Mouse (Mus musculus): ENCODE measurements around the gene Ddah1. TPM values are rescaled to one million over a fixed set of nuclear protein-coding genes. Genes with fewer than 3 reads are reported as not detected.
A peak's percentile ranks its signal among the peaks of the same experiment; 100 is the strongest.

The Ddah1 gene
- polyA plus RNA-seq, 1 experiment from 2014 or later = 71.2 TPM

DNA sequence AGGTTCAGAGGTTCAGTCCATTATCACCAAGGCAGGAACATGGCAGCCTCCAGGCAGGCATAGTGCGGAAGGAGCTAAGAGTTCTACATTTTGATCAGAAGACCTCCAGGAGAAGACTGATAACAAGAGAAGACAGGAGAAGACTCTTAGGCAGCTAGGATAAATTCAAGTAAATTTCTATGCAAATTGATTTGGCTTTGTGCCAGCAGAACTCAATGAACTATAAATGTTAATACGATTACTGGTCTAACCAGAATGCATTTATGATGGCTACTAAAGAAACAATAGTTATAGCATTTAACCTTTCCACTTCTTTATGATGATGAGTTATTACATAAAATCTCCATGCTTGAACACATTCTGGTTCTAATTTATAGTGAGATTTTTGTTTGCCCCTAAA, 87.8 kb downstream of the Ddah1 start:
- ATAC-seq (replicated peaks; ENCODE audit: low FRiP score) (no peak), DNase-seq (ENCODE audit: low spot score) (no peak)
- H3K27ac ChIP-seq (ENCODE audit: low read depth, low read length) = no peak overlapping the region
- 93% methylated on average over 2 of the region's 2 CpGs for WGBS
- no peaks in the 10 kb centered on the region for H3K36me3 ChIP-seq (ENCODE audit: control insufficient read depth, insufficient read depth, low read length)
- no peak overlapping the region for H3K9ac ChIP-seq (ENCODE audit: low read length)
- H3K4me1 ChIP-seq (replicated peaks; ENCODE audit: control insufficient read depth, insufficient read depth, low read length) = no peaks in the 10 kb centered on the region
- H3K4me3 ChIP-seq (ENCODE audit: low read depth, low read length) = no peak overlapping the region
- no peaks in the 10 kb centered on the region for H3K27me3 ChIP-seq (ENCODE audit: control insufficient read depth, insufficient read depth, low read length)
- H3K9me3 ChIP-seq (ENCODE audit: control insufficient read depth, low read length) = no peaks in the 10 kb centered on the region
- no peak overlapping the region for H3K4me2 ChIP-seq (ENCODE audit: low read depth, low read length, severe bottlenecking)

DNA sequence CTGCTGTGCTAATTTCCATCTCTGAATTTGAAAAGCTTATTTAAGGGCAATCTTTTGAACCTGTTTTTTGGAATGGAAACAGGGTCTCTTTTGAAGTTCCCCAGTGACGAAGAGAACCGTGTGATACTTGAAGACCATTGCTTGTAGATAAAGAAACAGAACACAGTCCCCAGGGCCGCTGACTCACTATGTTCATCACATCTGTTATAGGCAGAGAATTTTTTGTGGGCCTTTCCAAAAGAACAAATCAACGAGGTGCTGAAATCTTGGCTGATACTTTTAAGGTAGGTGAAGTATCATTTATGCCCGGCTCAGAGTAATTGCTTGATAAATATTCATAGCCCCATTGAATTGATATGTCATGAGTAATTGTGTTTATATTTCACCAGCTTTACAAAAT, 93.6 kb downstream of the Ddah1 start:
- Histone ChIP-seq H3K4me3 (ENCODE audit: low read depth, low read length) (no peak overlapping the region), H3K27ac (ENCODE audit: low read depth, low read length) (no peak overlapping the region), H3K4me2 (ENCODE audit: low read depth, low read length, severe bottlenecking) (no peak overlapping the region), H3K9ac (ENCODE audit: low read length) (no peak overlapping the region), H3K27me3 (ENCODE audit: control insufficient read depth, insufficient read depth, low read length) (no peaks in the 10 kb centered on the region), H3K36me3 (ENCODE audit: control insufficient read depth, insufficient read depth, low read length) (no peaks in the 10 kb centered on the region), H3K4me1 (replicated peaks; ENCODE audit: control insufficient read depth, insufficient read depth, low read length) (no peaks in the 10 kb centered on the region), H3K9me3 (ENCODE audit: control insufficient read depth, low read length) (no peaks in the 10 kb centered on the region)
- 78% methylated on average over 5 of the region's 5 CpGs for WGBS
- DNase-seq (ENCODE audit: low spot score) (no peak), ATAC-seq (replicated peaks; ENCODE audit: low FRiP score) (no peak)

GRCm38 (mm10) chr3:145852800-145853199, 94.3 kb downstream of the Ddah1 start:
- H3K9me3 ChIP-seq (ENCODE audit: control insufficient read depth, low read length) = no peaks in the 10 kb centered on the region; the same call in 1 of the 2 replicates
- no peaks in the 10 kb centered on the region for H3K27me3 ChIP-seq (ENCODE audit: control insufficient read depth, insufficient read depth, low read length)
- ATAC-seq (replicated peaks; ENCODE audit: low FRiP score) (no peak), DNase-seq (ENCODE audit: low spot score) (no peak)
- 90% methylated on average over 4 of the region's 4 CpGs for WGBS
- H3K27ac ChIP-seq (ENCODE audit: low read depth, low read length) = no peak overlapping the region
- H3K4me1 ChIP-seq (replicated peaks; ENCODE audit: control insufficient read depth, insufficient read depth, low read length) = no peaks in the 10 kb centered on the region
- H3K4me3 ChIP-seq (ENCODE audit: low read depth, low read length) = no peak overlapping the region
- H3K4me2 ChIP-seq (ENCODE audit: low read depth, low read length, severe bottlenecking) = no peak overlapping the region
- no peak overlapping the region for H3K9ac ChIP-seq (ENCODE audit: low read length)
- H3K36me3 ChIP-seq (ENCODE audit: control insufficient read depth, insufficient read depth, low read length) = no peaks in the 10 kb centered on the region

- no peak for ATAC-seq (replicated peaks; ENCODE audit: low FRiP score)
Observed at GRCm38 (mm10) chr3:145853713-145854112, 95.2 kb downstream of the Ddah1 start.

GRCm38 (mm10) chr3:145854427-145854826, 96.0 kb downstream of the Ddah1 start:
- no peaks in the 10 kb centered on the region; the same call in 1 of the 2 replicates for H3K9me3 ChIP-seq (ENCODE audit: control insufficient read depth, low read length)
- 61% methylated on average over 5 of the region's 5 CpGs for WGBS
- H3K4me3 ChIP-seq (ENCODE audit: low read depth, low read length) = no peak overlapping the region
- no peak overlapping the region for H3K4me2 ChIP-seq (ENCODE audit: low read depth, low read length, severe bottlenecking)
- H3K4me1 ChIP-seq (replicated peaks; ENCODE audit: control insufficient read depth, insufficient read depth, low read length) = no peaks in the 10 kb centered on the region
- no peaks in the 10 kb centered on the region for H3K27me3 ChIP-seq (ENCODE audit: control insufficient read depth, insufficient read depth, low read length)
- H3K9ac ChIP-seq (ENCODE audit: low read length) = no peak overlapping the region
- ATAC-seq (replicated peaks; ENCODE audit: low FRiP score) = peak; percentile 77
- no peak overlapping the region for H3K27ac ChIP-seq (ENCODE audit: low read depth, low read length)
- H3K36me3 ChIP-seq (ENCODE audit: control insufficient read depth, insufficient read depth, low read length) = no peaks in the 10 kb centered on the region
- DNase-seq (ENCODE audit: low spot score) = no peak

More at GRCm38 (mm10) chr3:145853713-145854112, 95.2 kb downstream of the Ddah1 start:
- H3K9ac ChIP-seq (ENCODE audit: low read length) = no peak overlapping the region
- H3K27me3 ChIP-seq (ENCODE audit: control insufficient read depth, insufficient read depth, low read length) = no peaks in the 10 kb centered on the region
- H3K27ac ChIP-seq (ENCODE audit: low read depth, low read length) = no peak overlapping the region
- WGBS = 93% methylated on average over 4 of the region's 4 CpGs
- H3K4me2 ChIP-seq (ENCODE audit: low read depth, low read length, severe bottlenecking) = no peak overlapping the region
- H3K36me3 ChIP-seq (ENCODE audit: control insufficient read depth, insufficient read depth, low read length) = no peaks in the 10 kb centered on the region
- H3K4me1 ChIP-seq (replicated peaks; ENCODE audit: control insufficient read depth, insufficient read depth, low read length) = no peaks in the 10 kb centered on the region
- H3K9me3 ChIP-seq (ENCODE audit: control insufficient read depth, low read length) = no peaks in the 10 kb centered on the region; the same call in 1 of the 2 replicates
- DNase-seq (ENCODE audit: low spot score) = no peak
- no peak overlapping the region for H3K4me3 ChIP-seq (ENCODE audit: low read depth, low read length)

DNA sequence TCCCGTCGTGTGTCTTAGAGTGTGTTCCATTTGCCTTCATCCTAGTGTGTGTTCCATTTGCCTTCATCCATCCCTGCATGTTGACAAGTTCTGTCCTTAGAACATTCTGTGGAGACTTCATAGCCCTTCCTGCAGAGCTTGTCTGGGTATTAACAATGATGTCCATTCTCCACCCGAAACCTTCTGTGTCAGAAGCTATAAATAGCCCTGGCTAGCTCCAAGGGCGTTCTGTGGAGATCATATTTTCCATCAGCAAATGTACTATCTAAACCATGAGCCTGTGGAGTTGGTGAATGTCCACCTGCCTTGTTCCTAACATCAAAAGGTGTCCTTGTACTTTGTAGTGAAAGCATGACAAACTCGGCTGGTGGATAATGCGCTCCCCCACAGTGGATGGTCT, 96.8 kb downstream of the Ddah1 start:
- H3K36me3 ChIP-seq (ENCODE audit: control insufficient read depth, insufficient read depth, low read length) = no peaks in the 10 kb centered on the region
- H3K9me3 ChIP-seq (ENCODE audit: control insufficient read depth, low read length) = no peaks in the 10 kb centered on the region; the same call in 1 of the 2 replicates
- WGBS = 91% methylated on average over 6 of the region's 6 CpGs
- no peaks in the 10 kb centered on the region for H3K27me3 ChIP-seq (ENCODE audit: control insufficient read depth, insufficient read depth, low read length)
- no peak for DNase-seq (ENCODE audit: low spot score)
- H3K4me3 ChIP-seq (ENCODE audit: low read depth, low read length) = no peak overlapping the region
- H3K9ac ChIP-seq (ENCODE audit: low read length) = no peak overlapping the region
- ATAC-seq (replicated peaks; ENCODE audit: low FRiP score) = no peak
- no peaks in the 10 kb centered on the region for H3K4me1 ChIP-seq (replicated peaks; ENCODE audit: control insufficient read depth, insufficient read depth, low read length)
- H3K4me2 ChIP-seq (ENCODE audit: low read depth, low read length, severe bottlenecking) = no peak overlapping the region
- H3K27ac ChIP-seq (ENCODE audit: low read depth, low read length) = no peak overlapping the region

DNA sequence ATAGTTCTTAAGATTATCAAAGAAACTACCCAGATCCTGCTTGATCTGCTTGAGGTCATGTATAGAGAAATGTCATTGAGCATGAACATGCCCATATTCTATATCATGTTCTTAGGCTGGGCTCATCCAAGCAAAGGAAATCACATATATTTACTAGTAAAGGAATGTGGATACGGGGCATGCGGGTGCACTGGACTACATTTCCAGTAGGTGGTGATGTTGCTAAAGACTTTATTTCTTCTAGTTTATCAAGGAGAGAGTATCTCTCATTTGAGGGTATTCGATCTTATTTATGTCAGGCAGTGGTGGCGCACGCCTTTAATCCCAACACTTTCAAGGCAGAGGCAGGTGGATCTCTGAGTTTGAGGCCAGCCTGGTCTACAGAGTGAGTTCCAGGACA, 99.9 kb downstream of the Ddah1 start:
- Histone ChIP-seq H3K27ac (ENCODE audit: low read depth, low read length) (no peak overlapping the region), H3K27me3 (ENCODE audit: control insufficient read depth, insufficient read depth, low read length) (no peaks in the 10 kb centered on the region), H3K4me3 (ENCODE audit: low read depth, low read length) (no peak overlapping the region), H3K36me3 (ENCODE audit: control insufficient read depth, insufficient read depth, low read length) (no peaks in the 10 kb centered on the region), H3K9me3 (ENCODE audit: control insufficient read depth, low read length) (no peaks in the 10 kb centered on the region; the same call in 1 of the 2 replicates), H3K4me1 (replicated peaks; ENCODE audit: control insufficient read depth, insufficient read depth, low read length) (no peaks in the 10 kb centered on the region), H3K9ac (ENCODE audit: low read length) (no peak overlapping the region), H3K4me2 (ENCODE audit: low read depth, low read length, severe bottlenecking) (no peak overlapping the region)
- WGBS = 98% methylated on average over 5 of the region's 5 CpGs
- DNase-seq (ENCODE audit: low spot score) (no peak), ATAC-seq (replicated peaks; ENCODE audit: low FRiP score) (no peak)

GRCm38 (mm10) chr3:145862521-145862920, 104.0 kb downstream of the Ddah1 start:
- DNase-seq (ENCODE audit: low spot score) = no peak
- Histone ChIP-seq H3K4me1 (replicated peaks; ENCODE audit: control insufficient read depth, insufficient read depth, low read length) (no peaks in the 10 kb centered on the region), H3K4me3 (ENCODE audit: low read depth, low read length) (no peak overlapping the region), H3K4me2 (ENCODE audit: low read depth, low read length, severe bottlenecking) (no peak overlapping the region), H3K9me3 (ENCODE audit: control insufficient read depth, low read length) (no peaks in the 10 kb centered on the region; the same call in 1 of the 2 replicates), H3K9ac (ENCODE audit: low read length) (no peak overlapping the region), H3K27me3 (ENCODE audit: control insufficient read depth, insufficient read depth, low read length) (no peaks in the 10 kb centered on the region), H3K36me3 (ENCODE audit: control insufficient read depth, insufficient read depth, low read length) (no peaks in the 10 kb centered on the region), H3K27ac (ENCODE audit: low read depth, low read length) (no peak overlapping the region)
- ATAC-seq (replicated peaks; ENCODE audit: low FRiP score) = no peak
- WGBS = 90% methylated on average over 4 of the region's 4 CpGs

DNA sequence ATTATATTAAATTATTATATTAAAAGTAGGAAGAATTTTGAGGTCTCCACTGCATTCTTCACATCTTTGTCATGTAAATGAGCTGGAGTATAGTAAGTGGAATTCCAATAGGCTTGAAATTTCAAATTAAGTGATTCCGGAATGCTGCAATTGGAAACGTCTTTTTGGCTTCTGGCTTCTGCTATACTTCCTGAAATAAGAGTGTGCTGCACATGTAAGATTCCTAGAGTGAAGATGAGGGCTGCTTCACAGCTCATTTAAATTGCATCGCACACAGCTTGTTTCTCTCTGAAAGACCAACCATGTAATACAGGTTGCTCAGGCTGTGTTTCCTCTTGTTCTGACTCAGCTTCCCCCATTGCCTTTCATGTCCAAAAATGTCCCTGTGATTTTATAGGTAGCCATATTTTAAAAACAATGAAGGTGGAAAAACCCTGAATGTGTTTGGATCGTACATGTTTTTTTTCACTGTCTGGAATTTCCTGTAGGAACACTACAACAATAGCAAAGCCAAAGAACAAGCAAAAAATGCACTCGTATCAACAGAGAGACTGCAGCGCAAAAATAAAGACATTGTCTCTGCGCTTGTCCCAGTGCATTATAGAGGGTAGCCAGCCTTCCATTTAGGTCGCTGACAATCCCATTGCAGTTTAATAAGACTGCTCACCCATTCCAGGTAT, 105.7 kb downstream of the Ddah1 start:
- no peak for ATAC-seq (replicated peaks; ENCODE audit: low FRiP score)

More for the DNA sequence above, 105.7 kb downstream of the Ddah1 start:
- H3K4me3 ChIP-seq (ENCODE audit: low read depth, low read length) = no peak overlapping the region
- H3K9ac ChIP-seq (ENCODE audit: low read length) = no peak overlapping the region
- 83% methylated on average over 8 of the region's 8 CpGs for WGBS
- no peaks in the 10 kb centered on the region for H3K27me3 ChIP-seq (ENCODE audit: control insufficient read depth, insufficient read depth, low read length)
- no peaks in the 10 kb centered on the region for H3K9me3 ChIP-seq (ENCODE audit: control insufficient read depth, low read length)
- no peak overlapping the region for H3K4me2 ChIP-seq (ENCODE audit: low read depth, low read length, severe bottlenecking)
- no peaks in the 10 kb centered on the region for H3K36me3 ChIP-seq (ENCODE audit: control insufficient read depth, insufficient read depth, low read length)
- H3K27ac ChIP-seq (ENCODE audit: low read depth, low read length) = no peak overlapping the region
- no peaks in the 10 kb centered on the region for H3K4me1 ChIP-seq (replicated peaks; ENCODE audit: control insufficient read depth, insufficient read depth, low read length)
- DNase-seq (ENCODE audit: low spot score) = no peak

Measured in forebrain, embryonic 11.5 days (tissue).